ENCODE assay signal across 8 mouse cellular contexts in the genomic region with DNA sequence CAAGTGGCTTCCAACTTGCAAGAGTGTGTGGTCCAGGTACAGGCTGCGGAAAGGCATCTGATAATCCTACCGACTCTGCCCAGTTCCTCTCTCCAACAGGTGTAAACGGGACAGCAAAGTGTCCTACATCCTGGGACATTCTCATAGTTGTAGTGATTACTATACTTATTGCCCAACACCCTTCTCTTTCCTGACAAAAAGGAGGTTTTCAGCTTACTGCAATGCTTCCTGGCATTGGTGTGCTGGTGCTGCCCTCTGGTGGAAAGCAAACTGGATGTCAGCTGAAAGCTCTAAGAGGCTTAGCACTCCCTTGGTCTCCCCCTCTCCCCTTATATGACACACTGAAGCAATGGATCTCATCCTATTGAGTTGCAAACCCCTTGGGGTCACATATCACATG. TPM values are rescaled to one million over a fixed set of nuclear protein-coding genes. Genes with fewer than 3 reads are reported as not detected.
DNase-seq lines count a peak whose midpoint lies in the region; ATAC-seq and TF ChIP-seq lines count a peak whose summit lies in the region.

No protein-coding gene starts in this region.

- no peaks in the 10 kb centered on the region for H3K9me3 ChIP-seq in limb, embryonic 14.5 days (ENCODE audit: control insufficient read depth, low read length)
- no peaks in the 10 kb centered on the region for H3K9me3 ChIP-seq in midbrain, embryonic 16.5 days (replicated peaks; ENCODE audit: control insufficient read depth, low read length, poor library complexity, severe bottlenecking)

- peak; percentile 74 for TF ChIP-seq CTCF in cerebellum, adult 2 months (IDR thresholded peaks at IDR 0.05; ENCODE audit: borderline replicate concordance, insufficient read depth, low read depth, low read length)

- no peak for TF ChIP-seq POLR2A in cerebellum, adult 2 months (IDR thresholded peaks at IDR 0.05; ENCODE audit: borderline replicate concordance, insufficient read depth, low read length)
- TF ChIP-seq POLR2A in limb, embryonic 14.5 days (IDR thresholded peaks at IDR 0.05; ENCODE audit: borderline replicate concordance, extremely low read depth, insufficient read depth, insufficient read length) = no peak

- WGBS in cerebellum, adult 2 months = 72% methylated on average over 3 of the region's 3 CpGs
- WGBS in limb, embryonic 14.5 days = 87% methylated on average over 3 of the region's 3 CpGs
- 82% methylated on average over 3 of the region's 3 CpGs for WGBS in midbrain, embryonic 16.5 days

- no peak overlapping the region for H3K9ac ChIP-seq in limb, embryonic 14.5 days (ENCODE audit: low read depth, low read length, severe bottlenecking)
- H3K9ac ChIP-seq in midbrain, embryonic 16.5 days (ENCODE audit: low read depth, low read length) = no peak overlapping the region

- no peaks in the 10 kb centered on the region for H3K27me3 ChIP-seq in cerebellum, adult 2 months (ENCODE audit: control insufficient read depth, insufficient read depth, low read length)
- H3K27me3 ChIP-seq in limb, embryonic 14.5 days (ENCODE audit: control insufficient read depth, insufficient read depth, low read length) = no peaks in the 10 kb centered on the region; the same call in none of the 2 replicates
- H3K27me3 ChIP-seq in midbrain, embryonic 16.5 days (ENCODE audit: control insufficient read depth, insufficient read depth, low read depth, low read length) = no peaks in the 10 kb centered on the region

- peak; percentile 84 for ATAC-seq in frontal cortex, adult (ENCODE audit: low TSS enrichment)
- ATAC-seq in limb, embryonic 14.5 days (ENCODE audit: low FRiP score, low read depth) = peak; percentile 63
- ATAC-seq in midbrain, embryonic 16.5 days = peak; percentile 81

- no peaks in the 10 kb centered on the region for H3K4me1 ChIP-seq in cerebellum, adult 2 months (ENCODE audit: control insufficient read depth, insufficient read depth, low read length)
- no peaks in the 10 kb centered on the region for H3K4me1 ChIP-seq in limb, embryonic 14.5 days (ENCODE audit: control insufficient read depth, insufficient read depth, low read length)
- no peaks in the 10 kb centered on the region for H3K4me1 ChIP-seq in midbrain, embryonic 16.5 days (ENCODE audit: control insufficient read depth, insufficient read depth, low read length)

- H3K4me2 ChIP-seq in limb, embryonic 14.5 days (replicated peaks; ENCODE audit: low read depth, low read length, severe bottlenecking) = no peak overlapping the region
- no peak overlapping the region for H3K4me2 ChIP-seq in midbrain, embryonic 16.5 days (ENCODE audit: low read length)

- no peak overlapping the region for H3K4me3 ChIP-seq in cerebellum, adult 2 months (replicated peaks; ENCODE audit: insufficient read depth, low read depth, low read length)
- H3K4me3 ChIP-seq in limb, embryonic 14.5 days (replicated peaks; ENCODE audit: low read length) = no peak overlapping the region
- H3K4me3 ChIP-seq in midbrain, embryonic 16.5 days (ENCODE audit: low read depth, low read length) = no peak overlapping the region

- peak; percentile 5 for DNase-seq in ovary, postnatal 10 days (ENCODE audit: low spot score)
- no peak for DNase-seq in ovary, adult 18-20 months (ENCODE audit: low spot score)
- peak; percentile 19 to 36 for DNase-seq in cerebellum, adult 2 months
- peak; percentile 23 to 26 for DNase-seq in kidney, adult 8-10 months
- peak; percentile 36 for DNase-seq in limb, embryonic 14.5 days (ENCODE audit: low spot score)
- DNase-seq in spleen, postnatal 4 days (ENCODE audit: low spot score in 2 of 2) = peak; percentile 42 to 76

- H3K27ac ChIP-seq in cerebellum, adult 2 months (ENCODE audit: insufficient read depth, low read length) = no peak overlapping the region
- H3K27ac ChIP-seq in limb, embryonic 14.5 days (replicated peaks; ENCODE audit: low read depth, low read length) = no peak overlapping the region
- H3K27ac ChIP-seq in midbrain, embryonic 16.5 days (ENCODE audit: low read length) = no peak overlapping the region

- H3K36me3 ChIP-seq in limb, embryonic 14.5 days (ENCODE audit: control insufficient read depth, insufficient read depth, low read length) = peaks cover 5% of the 10 kb centered on the region
- H3K36me3 ChIP-seq in midbrain, embryonic 16.5 days (ENCODE audit: control insufficient read depth, insufficient read depth, low read length) = no peaks in the 10 kb centered on the region

RNA-seq across cellular contexts. Expression of gene Pdha1, which starts 21.6 kb away (rescaled TPM):
- polyA plus RNA-seq in cerebellum, adult 2 months (2012; rRNA removed) = 149 and 153 TPM in 2 replicates
- polyA plus RNA-seq in limb, embryonic 14.5 days (2012; rRNA removed) = 63.6 and 79.5 TPM in 2 replicates
- 118 and 120 TPM in 2 replicates for polyA plus RNA-seq in limb, embryonic 14.5 days (2014; fragmentation: Nextera tagmentation; extraction: Ambion mirVana)
- 141 and 164 TPM in 2 replicates for polyA plus RNA-seq in midbrain, embryonic 16.5 days (2015; fragmentation: Nextera tagmentation; extraction: Ambion mirVana)
